Mouse (Mus musculus) small intestine, adult 2 months (tissue): ENCODE measurements around the gene Uts2r.

Experiments
- CTCF ChIP-seq: fragments of 200-500 bp; IDR thresholded peaks from 2 replicates; pipeline ENCODE4 v1.5.1; 2012; ENCODE audit warnings: low read depth, mild to moderate bottlenecking, control low read depth, inconsistent platforms, low read length, moderate library complexity, mixed read lengths; ENCODE audit not compliant: insufficient replicate concordance, insufficient read length; ENCODE audit errors: extremely low read depth
- POLR2A ChIP-seq: fragments of 200-500 bp; IDR thresholded peaks from 2 replicates; pipeline ENCODE4 v1.6.1; 2012; ENCODE audit warnings: low read depth, mild to moderate bottlenecking, control low read depth, inconsistent platforms, low read length, moderate library complexity

DNA sequence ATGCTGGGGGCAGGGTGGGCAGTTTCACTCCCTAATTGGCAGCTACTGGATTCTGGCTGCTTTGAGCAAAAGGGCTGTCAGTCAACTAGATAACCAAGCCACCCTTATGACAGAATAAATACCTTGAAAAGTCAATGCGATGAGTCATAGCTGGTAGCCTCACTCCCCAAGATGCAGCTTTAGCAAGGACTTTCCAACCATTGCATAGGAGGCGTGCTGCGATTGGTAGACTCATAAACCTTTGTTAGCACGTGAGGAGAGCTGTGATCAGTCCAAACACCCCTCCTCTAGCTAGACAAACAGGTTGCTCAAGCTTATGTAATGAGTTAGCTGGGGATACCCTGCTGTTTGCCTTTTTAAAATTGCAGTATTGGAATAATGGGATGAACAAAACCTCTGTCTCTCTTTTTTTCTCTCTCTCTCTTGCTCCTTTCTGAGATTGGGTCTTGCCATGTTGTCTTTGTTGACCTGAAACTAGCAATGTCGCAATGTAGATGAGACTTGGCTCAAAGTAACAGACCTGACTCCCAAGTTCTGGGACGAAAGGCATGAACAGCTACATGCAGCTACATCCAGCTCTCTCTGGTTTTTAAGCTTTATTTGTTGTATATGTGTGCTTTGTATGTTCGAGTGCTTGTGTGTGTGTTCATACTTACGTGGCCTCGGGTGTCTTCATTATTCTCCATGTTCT lies 16.6 kb upstream of the Uts2r start:
- TF ChIP-seq CTCF (no peak), POLR2A (no peak)
